Mouse (Mus musculus): ENCODE results near the gene Gm49395.

The Gm49395 gene

DNA sequence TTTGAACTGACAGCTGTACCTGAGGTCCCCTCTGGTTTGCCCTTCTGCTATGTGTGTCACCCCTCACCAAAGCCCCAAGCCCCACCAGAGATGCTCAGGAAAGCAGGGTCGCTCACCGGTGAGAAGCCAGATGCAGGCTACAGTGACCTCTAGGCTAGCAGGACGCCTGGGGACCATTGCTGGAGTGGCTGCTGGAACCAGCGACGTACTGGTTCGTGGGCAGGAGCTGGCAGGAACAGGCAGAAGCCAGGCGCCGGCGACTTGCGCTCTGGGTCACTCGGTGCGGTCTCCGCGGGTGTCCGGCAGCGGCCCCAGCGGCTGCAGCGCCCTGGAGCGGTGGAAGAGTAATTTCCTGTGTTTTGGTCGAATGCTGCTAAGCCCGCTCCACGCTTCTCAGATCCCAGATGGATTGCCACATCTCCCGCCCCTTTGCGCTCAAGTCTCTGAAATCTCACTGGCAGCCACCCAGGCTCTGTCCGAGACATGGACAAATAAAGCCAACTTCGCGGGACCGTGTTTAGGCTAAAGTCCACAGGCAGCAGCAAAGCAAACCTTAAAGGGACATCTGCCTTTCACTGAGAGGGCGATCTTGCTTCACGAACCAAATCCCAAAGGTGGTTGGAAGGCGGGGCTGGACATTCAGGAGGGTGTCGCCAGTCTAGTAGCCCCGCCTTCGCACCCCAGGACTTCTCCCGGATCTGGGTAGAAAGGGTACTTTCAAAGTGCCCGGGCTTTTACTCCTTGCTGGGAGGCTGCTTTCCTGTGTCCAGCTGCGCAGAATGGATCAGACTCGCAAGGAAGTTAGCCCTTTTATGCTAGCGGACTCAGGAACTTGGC lies at the start of gene Gm49395, which contains the start of gene Itga1:
Gene Gm49395 (minus strand): TSS at position 567 of the 837 bp plus-strand sequence.
Gene Itga1 (minus strand): TSS at position 610 of the 837 bp plus-strand sequence.
- peak; percentile 63 for DNase-seq (ENCODE audit: low read depth, low spot score)

DNA sequence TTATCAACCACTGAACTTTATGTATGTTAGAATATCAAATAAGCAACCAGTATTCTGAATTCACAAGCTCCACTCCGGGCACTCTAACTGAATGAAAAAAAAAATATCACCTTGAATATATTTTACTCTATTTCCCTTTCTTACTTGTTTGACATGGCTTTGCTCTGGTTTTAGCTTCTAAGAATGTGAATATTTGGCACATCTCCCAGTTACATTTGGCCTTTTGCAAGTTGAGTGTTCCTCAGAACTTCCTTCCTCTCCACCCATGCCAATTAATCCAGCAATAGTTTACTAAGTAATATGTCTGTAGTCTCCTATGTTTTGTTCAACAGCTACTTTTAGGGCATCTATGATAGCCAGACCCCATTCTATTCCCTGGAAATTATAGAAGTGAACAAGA lies 48.9 kb upstream of the Gm49395 start:
- no peak for DNase-seq (ENCODE audit: low read depth, low spot score)

GRCm38 (mm10) chr13:115149849-115150248 lies 48.1 kb upstream of the Gm49395 start:
- DNase-seq (ENCODE audit: low read depth, low spot score) = no peak

DNA sequence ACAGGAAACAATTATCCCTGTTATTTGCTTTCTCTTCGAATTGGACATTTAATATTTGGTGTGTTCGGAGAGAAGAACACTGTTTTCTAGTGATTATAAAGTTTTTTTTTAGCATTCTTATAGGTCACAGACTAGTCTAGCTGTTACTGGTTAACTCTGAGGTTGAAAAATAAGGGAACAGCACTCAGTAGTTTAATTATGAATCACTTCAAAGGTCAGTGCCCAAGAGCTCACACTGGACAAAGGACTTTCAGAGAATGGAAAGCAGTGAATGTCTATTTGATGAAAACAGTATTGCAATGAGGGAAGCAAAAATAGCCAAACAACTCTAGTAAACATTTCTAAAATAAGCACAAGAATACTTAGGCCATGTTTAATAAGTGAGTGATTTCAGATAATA lies 41.9 kb upstream of the Gm49395 start:
- DNase-seq (ENCODE audit: low read depth, low spot score) = no peak

- no peak for DNase-seq (ENCODE audit: low read depth, low spot score)
Measured at GRCm38 (mm10) chr13:115142066-115142465, 40.3 kb upstream of the Gm49395 start.

- no peak for DNase-seq (ENCODE audit: low read depth, low spot score)
Measured at GRCm38 (mm10) chr13:115138513-115138912, 36.8 kb upstream of the Gm49395 start.

- no peak for DNase-seq (ENCODE audit: low read depth, low spot score)
Measured at GRCm38 (mm10) chr13:115136761-115137160, 35.0 kb upstream of the Gm49395 start.

DNA sequence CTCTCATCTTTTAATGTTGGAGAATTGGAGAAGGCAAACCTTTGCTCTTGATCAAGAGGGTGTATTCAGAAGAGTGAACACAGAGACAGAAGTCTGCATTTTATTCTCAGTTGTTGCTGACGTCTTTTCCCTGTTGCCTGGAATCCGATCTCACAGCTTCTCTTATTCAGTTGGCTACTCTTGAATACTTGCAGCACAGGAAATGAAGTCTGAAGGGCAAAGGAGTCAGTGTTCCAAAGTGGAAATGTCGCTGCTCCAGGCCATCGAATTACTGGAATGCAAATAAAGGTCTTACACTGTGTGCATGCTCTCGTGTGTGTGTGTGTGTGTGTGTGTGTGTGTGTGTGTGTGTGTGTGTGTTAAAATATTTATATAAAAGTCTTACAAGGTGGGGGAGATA lies 30.7 kb upstream of the Gm49395 start:
- DNase-seq (ENCODE audit: low read depth, low spot score) = peak; percentile 17

GRCm38 (mm10) chr13:115131381-115131780 lies 29.7 kb upstream of the Gm49395 start:
- no peak for DNase-seq (ENCODE audit: low read depth, low spot score)

- no peak for DNase-seq (ENCODE audit: low read depth, low spot score)
Measured at GRCm38 (mm10) chr13:115130035-115130434, 28.3 kb upstream of the Gm49395 start.

GRCm38 (mm10) chr13:115127826-115128225 lies 26.1 kb upstream of the Gm49395 start:
- no peak for DNase-seq (ENCODE audit: low read depth, low spot score)

DNA sequence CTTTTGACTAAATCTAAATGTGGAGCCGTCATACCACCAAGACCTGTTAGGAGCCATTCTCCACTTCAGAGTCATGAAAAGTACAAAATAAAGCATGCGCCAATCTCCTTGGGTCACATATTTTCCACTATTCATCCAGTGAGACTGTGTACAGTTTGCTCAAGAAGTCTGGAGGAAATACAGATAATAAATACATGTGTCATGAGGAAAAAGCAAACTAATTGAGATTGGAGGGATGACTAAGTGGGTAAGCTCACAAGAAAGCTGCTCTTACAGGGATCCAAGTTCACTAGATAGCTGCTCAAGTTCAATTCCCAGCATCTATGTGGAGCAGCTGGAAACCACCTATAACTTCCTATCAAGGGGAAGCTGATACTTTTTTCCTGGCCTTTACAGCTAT lies 24.8 kb upstream of the Gm49395 start:
- no peak for DNase-seq (ENCODE audit: low read depth, low spot score)

- DNase-seq (ENCODE audit: low read depth, low spot score) = no peak
Measured at GRCm38 (mm10) chr13:115125130-115125529, 23.4 kb upstream of the Gm49395 start.

DNA sequence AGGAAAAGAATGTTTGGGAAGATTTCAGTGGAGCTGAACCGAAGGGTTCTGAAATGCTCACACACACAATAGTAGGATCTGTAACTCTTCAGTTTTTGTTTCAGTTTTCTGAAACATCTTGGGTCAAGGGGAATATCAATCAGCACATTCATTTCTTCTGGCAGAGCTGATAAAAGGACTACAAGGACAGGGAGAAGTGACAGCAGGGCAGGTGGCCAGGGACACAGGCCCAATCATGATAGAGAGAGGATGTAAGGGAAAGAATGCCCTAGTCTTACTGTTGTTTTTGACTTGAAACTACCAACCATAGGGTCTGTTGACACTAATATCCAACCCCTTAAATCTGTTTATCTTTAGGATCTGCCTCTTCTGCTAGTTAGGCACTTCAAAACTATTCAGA lies 22.8 kb upstream of the Gm49395 start:
- no peak for DNase-seq (ENCODE audit: low read depth, low spot score)

DNA sequence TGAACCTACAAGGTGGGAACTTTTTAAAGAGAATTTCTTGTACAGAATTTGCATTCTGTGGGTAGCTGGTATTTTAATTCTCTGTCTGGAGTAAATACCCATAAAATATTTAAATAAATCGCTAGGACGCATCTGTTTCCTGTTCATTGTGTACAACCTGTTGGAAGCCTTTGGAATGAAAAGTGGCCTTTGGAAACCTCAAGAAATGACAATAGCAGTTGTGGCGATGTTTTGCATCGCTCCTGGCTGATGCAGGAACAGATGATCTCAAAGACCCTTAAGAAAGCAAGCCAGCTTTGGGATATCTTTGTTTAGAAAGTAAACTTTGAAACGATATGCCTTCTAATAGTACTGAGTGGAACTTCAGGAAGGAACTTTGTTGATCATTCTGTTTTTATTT lies 17.0 kb upstream of the Gm49395 start:
- DNase-seq (ENCODE audit: low read depth, low spot score) = peak; percentile 40

DNA sequence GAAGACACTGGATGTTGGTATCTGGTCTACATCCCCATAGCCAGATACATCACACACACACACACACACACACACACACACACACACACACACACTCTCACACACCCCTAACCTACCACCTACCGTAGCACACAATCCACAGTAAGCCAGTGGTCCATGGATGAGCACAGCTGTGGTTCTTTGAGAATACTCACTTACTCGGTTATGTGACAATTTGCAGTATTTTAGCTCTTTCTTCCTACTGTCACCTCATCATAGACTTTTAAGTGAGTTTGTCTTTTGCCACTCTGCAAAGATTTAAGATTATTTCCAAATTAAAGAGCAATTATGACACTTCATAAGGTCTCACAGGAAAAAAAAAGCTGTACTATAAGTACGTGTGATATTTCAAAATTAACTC lies 16.5 kb upstream of the Gm49395 start:
- no peak for DNase-seq (ENCODE audit: low read depth, low spot score)

- DNase-seq (ENCODE audit: low read depth, low spot score) = no peak
Measured at GRCm38 (mm10) chr13:115116930-115117621, 15.4 kb upstream of the Gm49395 start.

DNA sequence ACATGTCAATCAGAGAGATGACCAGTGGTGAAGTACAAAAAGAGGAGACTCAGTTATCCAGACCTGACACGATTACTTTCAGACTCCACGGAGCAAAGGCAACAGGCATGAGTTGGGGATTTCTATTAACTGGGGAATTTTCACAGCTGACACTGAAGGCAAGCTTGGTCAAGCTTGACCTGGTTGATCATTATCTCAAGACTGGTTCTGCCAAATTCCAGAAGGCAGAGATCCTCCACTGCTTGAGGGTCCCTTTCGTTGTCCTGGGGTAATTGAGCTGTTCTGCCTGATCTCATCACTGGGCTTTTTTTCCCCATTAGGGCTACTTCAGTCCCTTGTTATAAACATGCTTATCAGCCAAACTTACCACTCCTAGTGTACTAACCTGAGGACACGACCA lies 7.9 kb upstream of the Gm49395 start:
- DNase-seq (ENCODE audit: low read depth, low spot score) = no peak

GRCm38 (mm10) chr13:115107436-115107835 lies 5.7 kb upstream of the Gm49395 start:
- DNase-seq (ENCODE audit: low read depth, low spot score) = no peak

- no peak for DNase-seq (ENCODE audit: low read depth, low spot score)
Measured at GRCm38 (mm10) chr13:115106183-115106582, 4.5 kb upstream of the Gm49395 start.

DNA sequence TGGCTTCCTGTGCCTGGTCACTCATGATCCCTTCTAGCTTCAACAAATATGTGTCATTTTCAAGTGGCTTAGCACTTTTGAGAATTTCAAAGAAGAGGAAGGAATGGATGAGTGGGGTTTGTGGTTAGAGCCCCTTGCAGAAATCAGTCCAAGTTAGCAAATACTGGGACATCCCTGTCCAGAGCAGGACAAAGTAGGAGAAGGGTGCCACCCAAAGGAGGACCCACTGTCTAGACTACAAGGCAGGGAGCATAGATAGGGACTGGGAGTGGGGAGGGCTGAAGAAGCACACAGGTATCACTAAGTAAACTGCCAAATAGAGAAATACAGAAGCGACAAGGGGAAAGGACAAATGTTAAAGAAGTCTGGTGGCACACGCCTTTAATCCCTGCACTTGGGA lies 1.0 kb upstream of the Gm49395 start:
- no peak for DNase-seq (ENCODE audit: low read depth, low spot score)

DNA sequence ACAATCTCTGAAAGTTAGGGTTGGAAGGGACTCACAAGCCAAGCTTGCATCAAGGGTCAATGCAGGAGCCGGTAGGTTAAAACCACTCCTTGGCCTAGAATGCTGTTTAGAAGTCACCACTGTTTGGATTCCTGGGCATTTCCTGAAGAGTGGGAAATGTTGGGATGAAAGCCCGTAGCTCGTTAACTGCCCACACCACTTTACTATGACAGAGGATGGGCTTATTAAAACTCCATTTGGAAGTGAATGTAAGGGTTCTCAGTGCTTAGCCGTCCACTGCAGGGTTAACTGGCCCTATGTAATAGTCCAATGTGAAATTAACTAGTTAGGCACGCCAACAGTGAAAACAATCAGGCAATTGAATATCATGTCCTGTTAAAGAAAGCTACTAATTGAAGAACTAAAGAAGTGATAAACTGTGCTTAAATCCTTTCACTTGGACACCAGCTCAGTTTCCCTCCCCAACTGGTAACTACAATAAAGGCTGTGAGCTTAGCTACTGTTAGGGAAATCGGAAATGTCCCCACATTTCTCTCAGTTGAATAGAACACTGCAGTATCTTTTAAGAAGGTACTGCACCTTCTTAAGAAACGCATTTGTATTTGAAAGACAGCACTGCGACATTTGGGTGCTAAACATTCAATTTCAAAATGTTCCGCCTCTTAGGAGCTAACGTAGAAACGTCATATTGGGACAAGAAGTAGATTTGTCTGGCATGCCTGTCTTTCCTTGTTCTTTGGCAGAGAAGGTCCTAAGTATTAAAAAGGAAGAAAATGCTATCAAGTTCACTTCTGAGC lies 1.1 kb downstream of the Gm49395 start:
- DNase-seq (ENCODE audit: low read depth, low spot score) = peak; percentile 52
